Mouse (Mus musculus) liver, embryonic 15.5 days (tissue): ENCODE data around the gene Mxra8. TPM values are rescaled to one million over a fixed set of nuclear protein-coding genes. Genes with fewer than 3 reads are reported as not detected.
A peak's percentile ranks its signal among the peaks of the same experiment; 100 is the strongest.

ENCODE experiments used
- ATAC-seq: fragments of 200-750 bp; cut with Nextera tagmentation; 2 replicates; pipeline ENCODE4 v1.8.0; 2017; ENCODE audit warnings: moderate number of reproducible peaks, mild to moderate bottlenecking, moderate library complexity; ENCODE audit not compliant: insufficient read depth
- H3K27ac ChIP-seq: fragments of 300-500 bp; sonication (generic); replicated peaks from 2 replicates; pipeline ENCODE4 v1.5.1; 2015; ENCODE audit warnings: mild to moderate bottlenecking, inconsistent platforms
- H3K27me3 ChIP-seq: fragments of 300-500 bp; sonication (generic); 2 replicates; pipeline ENCODE4 v1.6.1; 2015; ENCODE audit warnings: mild to moderate bottlenecking, inconsistent platforms
- H3K36me3 ChIP-seq: fragments of 300-500 bp; sonication (generic); replicated peaks from 2 replicates; pipeline ENCODE4 v1.6.1; 2015; ENCODE audit warnings: moderate library complexity, mild to moderate bottlenecking, inconsistent platforms
- H3K4me1 ChIP-seq: fragments of 300-500 bp; sonication (generic); replicated peaks from 2 replicates; pipeline ENCODE4 v1.6.1; 2015; ENCODE audit warnings: inconsistent platforms
- H3K4me2 ChIP-seq: fragments of 300-500 bp; sonication (generic); 2 replicates; pipeline ENCODE4 v1.6.1; 2015; ENCODE audit warnings: moderate library complexity, mild to moderate bottlenecking, inconsistent platforms
- H3K4me3 ChIP-seq: fragments of 300-500 bp; sonication (generic); replicated peaks from 2 replicates; pipeline ENCODE4 v1.5.1; 2015; ENCODE audit warnings: mild to moderate bottlenecking, inconsistent platforms
- H3K9ac ChIP-seq: fragments of 300-500 bp; sonication (generic); 2 replicates; pipeline ENCODE4 v1.6.1; 2015; ENCODE audit warnings: moderate library complexity, mild to moderate bottlenecking, inconsistent platforms
- H3K9me3 ChIP-seq: fragments of 300-500 bp; sonication (generic); replicated peaks from 2 replicates; pipeline ENCODE4 v1.6.1; 2016; ENCODE audit warnings: inconsistent platforms
- WGBS: fragments of 180-500 bp; shearing (Covaris S2); methylation state at CpG from one replicate; pipeline ENCODE4 v1.1.7; 2015; ENCODE audit warnings: mixed read lengths; ENCODE audit not compliant: insufficient replicate concordance; 5-methylcytosine and 5-hydroxymethylcytosine counted together
- polyA plus RNA-seq: library from polyadenylated mRNA; unstranded; fragments of >200 nt; fragmentation: Nextera tagmentation; extraction: Ambion mirVana; gene quantifications from 2 replicates; pipeline ENCODE4 v1.2.1, GENCODE M21; 2015

Mxra8 gene
- polyA plus RNA-seq, 1 experiment from 2014 or later, result 7.7 TPM

DNA sequence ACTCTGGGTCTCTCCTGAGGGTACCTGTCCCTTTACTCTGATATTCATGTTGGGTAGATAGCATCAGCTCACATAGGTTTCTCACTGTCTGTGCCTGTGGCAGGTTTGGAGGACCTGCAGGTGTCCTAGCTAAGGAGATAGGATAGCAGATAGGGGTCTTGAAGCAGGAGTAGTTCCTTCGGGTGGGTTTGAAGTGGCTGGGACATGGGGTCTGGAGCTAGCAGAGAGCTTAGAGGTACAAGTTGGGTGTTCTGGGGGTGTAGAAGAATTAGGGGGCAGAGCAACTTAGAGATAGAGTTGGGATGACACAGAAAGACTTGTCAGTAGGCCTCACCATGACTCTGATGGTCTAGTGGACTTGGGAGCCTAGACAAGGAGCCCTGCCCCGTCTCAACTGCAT, 9.9 kb downstream of the Mxra8 start:
- 77% methylated on average over 2 of the region's 2 CpGs for WGBS
- peak overlapping the region; percentile 98 for H3K4me2 ChIP-seq
- H3K9me3 ChIP-seq, result no peaks in the 10 kb centered on the region
- peaks cover 13% of the 10 kb centered on the region for H3K36me3 ChIP-seq
- peaks cover 4% of the 10 kb centered on the region; the same call in 1 of the 2 replicates for H3K27me3 ChIP-seq
- no peak overlapping the region for H3K27ac ChIP-seq
- H3K4me3 ChIP-seq, result no peak overlapping the region
- peaks cover 50% of the 10 kb centered on the region for H3K4me1 ChIP-seq
- no peak for ATAC-seq
- no peak overlapping the region for H3K9ac ChIP-seq

DNA sequence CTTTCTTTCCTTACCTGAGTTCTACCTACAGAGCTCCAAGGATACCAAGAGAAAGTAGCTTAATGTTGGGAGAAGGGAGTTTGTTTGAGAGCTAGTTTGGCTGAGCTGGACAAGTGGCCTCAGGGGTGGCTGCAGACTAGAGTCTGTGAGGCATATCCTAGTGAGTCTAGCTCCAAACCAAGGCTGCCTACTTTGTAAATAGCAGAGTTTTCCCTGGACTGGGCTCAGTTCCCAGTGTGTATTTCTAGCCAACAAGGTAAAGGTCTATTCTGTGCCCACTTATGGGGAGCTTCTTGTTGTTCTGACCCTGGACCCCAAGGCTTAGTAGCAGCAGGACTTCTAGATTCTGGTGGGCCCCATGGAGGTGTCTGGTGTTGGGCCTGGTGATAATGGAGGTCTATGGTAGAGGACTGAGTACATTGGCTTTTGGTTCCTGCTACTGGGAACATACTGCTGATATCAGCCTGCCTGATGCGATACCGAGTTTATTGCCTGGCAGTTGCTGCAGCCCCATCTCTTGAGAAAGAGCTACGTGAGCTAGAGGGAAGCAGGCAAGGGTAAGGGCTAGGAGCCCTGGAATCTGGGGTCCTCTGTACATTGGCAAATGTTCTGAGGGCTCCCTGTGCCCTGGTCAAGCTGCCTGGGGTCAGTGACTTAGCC, 10.4 kb downstream of the Mxra8 start:
- Histone ChIP-seq H3K36me3 (peaks cover 19% of the 10 kb centered on the region), H3K4me2 (peak overlapping the region; percentile 98), H3K27me3 (peaks cover 4% of the 10 kb centered on the region; the same call in 1 of the 2 replicates), H3K27ac (peak overlapping the region; percentile 25; the same call in 1 of the 2 replicates), H3K9ac (no peak overlapping the region), H3K4me1 (peaks cover 50% of the 10 kb centered on the region), H3K9me3 (no peaks in the 10 kb centered on the region), H3K4me3 (no peak overlapping the region)
- WGBS, result 65% methylated on average over 3 of the region's 3 CpGs
- ATAC-seq, result no peak

GRCm38 (mm10) chr4:155851368-155851767, 11.9 kb downstream of the Mxra8 start:
- H3K27ac ChIP-seq, result no peak overlapping the region
- H3K4me1 ChIP-seq, result peaks cover 55% of the 10 kb centered on the region
- H3K4me3 ChIP-seq, result no peak overlapping the region
- H3K9me3 ChIP-seq, result no peaks in the 10 kb centered on the region
- 84% methylated on average over 3 of the region's 3 CpGs for WGBS
- no peak overlapping the region for H3K9ac ChIP-seq
- peaks cover 33% of the 10 kb centered on the region for H3K36me3 ChIP-seq
- H3K4me2 ChIP-seq, result no peak overlapping the region
- peaks cover 3% of the 10 kb centered on the region; the same call in 1 of the 2 replicates for H3K27me3 ChIP-seq
- no peak for ATAC-seq

DNA sequence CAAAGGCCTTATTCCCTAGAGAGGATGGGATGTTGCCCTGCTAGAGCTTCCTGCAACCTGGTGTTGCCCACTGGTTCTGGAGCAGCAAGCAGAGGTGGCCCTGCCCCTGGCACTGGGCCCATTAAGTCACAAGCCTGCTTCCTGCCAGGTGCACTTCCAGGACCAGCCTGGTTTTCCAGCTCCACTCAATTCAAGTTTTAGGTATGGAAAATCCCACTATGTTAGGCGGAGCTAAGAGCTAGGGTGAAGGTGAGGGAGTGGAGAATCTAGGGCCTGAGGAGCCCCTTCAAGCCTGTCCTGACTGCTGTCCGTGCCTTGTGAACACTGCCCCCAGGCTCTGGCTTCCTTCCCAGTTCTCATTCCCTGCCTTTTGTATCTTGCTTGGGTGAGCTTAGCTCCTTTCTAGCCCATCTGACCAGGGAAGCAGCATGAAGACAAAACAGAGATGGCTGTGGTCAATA, 12.5 kb downstream of the Mxra8 start:
- no peak overlapping the region for H3K4me2 ChIP-seq
- H3K36me3 ChIP-seq, result peaks cover 39% of the 10 kb centered on the region
- ATAC-seq, result no peak
- H3K4me3 ChIP-seq, result no peak overlapping the region
- H3K4me1 ChIP-seq, result peaks cover 55% of the 10 kb centered on the region
- WGBS, result 77% methylated on average over 2 of the region's 2 CpGs
- no peaks in the 10 kb centered on the region for H3K27me3 ChIP-seq
- H3K9me3 ChIP-seq, result no peaks in the 10 kb centered on the region
- H3K27ac ChIP-seq, result no peak overlapping the region
- no peak overlapping the region for H3K9ac ChIP-seq

GRCm38 (mm10) chr4:155853421-155853820, 13.9 kb downstream of the Mxra8 start:
- Histone ChIP-seq H3K27me3 (no peaks in the 10 kb centered on the region), H3K9ac (no peak overlapping the region), H3K36me3 (peaks cover 53% of the 10 kb centered on the region), H3K9me3 (no peaks in the 10 kb centered on the region), H3K4me2 (no peak overlapping the region), H3K27ac (no peak overlapping the region), H3K4me3 (no peak overlapping the region), H3K4me1 (peaks cover 46% of the 10 kb centered on the region)
- 86% methylated on average over 9 of the region's 9 CpGs for WGBS
- no peak for ATAC-seq

- ATAC-seq, result no peak
- H3K36me3 ChIP-seq, result peaks cover 68% of the 10 kb centered on the region
Measured at GRCm38 (mm10) chr4:155854991-155855390, 15.5 kb downstream of the Mxra8 start.

GRCm38 (mm10) chr4:155856071-155856470, 16.6 kb downstream of the Mxra8 start:
- Histone ChIP-seq H3K4me2 (no peak overlapping the region), H3K36me3 (peaks cover 71% of the 10 kb centered on the region), H3K4me3 (no peak overlapping the region), H3K9me3 (no peaks in the 10 kb centered on the region), H3K27me3 (no peaks in the 10 kb centered on the region), H3K27ac (no peak overlapping the region), H3K9ac (no peak overlapping the region), H3K4me1 (peaks cover 25% of the 10 kb centered on the region)
- 76% methylated on average over 12 of the region's 12 CpGs for WGBS
- ATAC-seq, result no peak

More at GRCm38 (mm10) chr4:155854991-155855390, 15.5 kb downstream of the Mxra8 start:
- H3K4me3 ChIP-seq, result no peak overlapping the region
- H3K27ac ChIP-seq, result no peak overlapping the region
- peaks cover 31% of the 10 kb centered on the region for H3K4me1 ChIP-seq
- no peaks in the 10 kb centered on the region for H3K27me3 ChIP-seq
- H3K4me2 ChIP-seq, result no peak overlapping the region
- WGBS, result 90% methylated on average over 12 of the region's 12 CpGs
- H3K9ac ChIP-seq, result no peak overlapping the region
- H3K9me3 ChIP-seq, result no peaks in the 10 kb centered on the region

GRCm38 (mm10) chr4:155856881-155857280, 17.4 kb downstream of the Mxra8 start:
- no peak overlapping the region for H3K9ac ChIP-seq
- H3K9me3 ChIP-seq, result no peaks in the 10 kb centered on the region
- peak overlapping the region; percentile 7; the same call in 1 of the 2 replicates for H3K4me2 ChIP-seq
- H3K27me3 ChIP-seq, result no peaks in the 10 kb centered on the region
- H3K36me3 ChIP-seq, result peaks cover 71% of the 10 kb centered on the region
- peak overlapping the region; percentile 29; the same call in 1 of the 2 replicates for H3K27ac ChIP-seq
- no peak overlapping the region for H3K4me3 ChIP-seq
- ATAC-seq, result peak; percentile 48
- peaks cover 20% of the 10 kb centered on the region for H3K4me1 ChIP-seq
- 36% methylated on average over 3 of the region's 3 CpGs for WGBS

DNA sequence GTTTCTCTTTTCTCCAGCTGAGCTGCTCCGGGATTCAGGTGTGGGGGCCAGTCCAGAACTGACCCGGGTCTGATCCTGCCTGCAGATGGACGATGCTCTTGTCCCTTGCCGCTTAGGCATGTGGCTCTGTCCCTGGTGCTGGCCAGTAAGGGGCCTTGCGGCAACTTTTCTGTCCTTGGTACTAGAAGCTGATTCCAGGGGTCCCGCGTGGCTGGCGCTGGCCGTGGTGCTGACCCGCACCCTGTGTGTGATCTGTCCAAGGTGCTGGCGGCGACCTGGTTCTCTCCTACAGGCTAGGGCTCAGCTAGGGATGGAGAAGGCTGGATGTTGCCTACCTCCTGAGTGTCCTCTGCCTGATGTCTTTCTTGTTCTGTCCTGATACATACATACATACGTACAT, 19.8 kb downstream of the Mxra8 start:
- H3K4me1 ChIP-seq, result peaks cover 15% of the 10 kb centered on the region
- no peaks in the 10 kb centered on the region for H3K27me3 ChIP-seq
- H3K9ac ChIP-seq, result no peak overlapping the region
- no peak overlapping the region for H3K27ac ChIP-seq
- no peak for ATAC-seq
- WGBS, result 34% methylated on average over 13 of the region's 13 CpGs
- peaks cover 58% of the 10 kb centered on the region for H3K36me3 ChIP-seq
- no peak overlapping the region for H3K4me3 ChIP-seq
- H3K9me3 ChIP-seq, result no peaks in the 10 kb centered on the region
- no peak overlapping the region for H3K4me2 ChIP-seq

GRCm38 (mm10) chr4:155861787-155862186, 22.3 kb downstream of the Mxra8 start:
- H3K4me3 ChIP-seq, result no peak overlapping the region
- H3K4me2 ChIP-seq, result no peak overlapping the region
- H3K9ac ChIP-seq, result no peak overlapping the region
- H3K27me3 ChIP-seq, result no peaks in the 10 kb centered on the region
- H3K36me3 ChIP-seq, result peaks cover 58% of the 10 kb centered on the region
- no peak overlapping the region for H3K27ac ChIP-seq
- no peak for ATAC-seq
- WGBS, result 70% methylated on average over 7 of the region's 7 CpGs
- H3K9me3 ChIP-seq, result no peaks in the 10 kb centered on the region
- H3K4me1 ChIP-seq, result peaks cover 2% of the 10 kb centered on the region

DNA sequence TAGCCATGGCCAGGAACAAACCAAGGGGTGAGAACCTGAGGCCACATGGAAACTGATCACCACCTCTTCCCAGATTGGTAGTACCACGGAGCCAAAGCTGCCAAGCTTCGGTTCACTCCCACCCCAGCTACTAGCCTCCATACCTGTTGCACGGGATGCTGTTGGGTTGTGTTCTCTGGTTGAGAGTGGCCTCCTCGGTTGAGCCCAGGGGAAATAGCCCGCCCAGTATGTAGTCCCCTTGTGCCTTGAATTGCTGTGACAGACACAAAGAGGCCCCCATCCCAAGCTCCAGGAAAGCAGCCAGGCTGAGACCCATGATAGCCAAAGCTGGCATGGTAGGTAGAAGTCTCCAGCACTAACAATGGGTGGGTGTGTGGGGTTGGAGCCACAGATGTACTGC, 23.5 kb downstream of the Mxra8 start, which contains the start of gene Tas1r3:
Gene Tas1r3, minus strand, starts transcription at position 362 of the 400 bp plus-strand sequence.
- H3K27ac ChIP-seq, result no peak within 1 kb of the TSS
- H3K36me3 ChIP-seq, result peaks cover 50% of the 10 kb centered on the region
- H3K9ac ChIP-seq, result no peak within 1 kb of the TSS
- H3K4me3 ChIP-seq, result no peak within 1 kb of the TSS
- no peak within 1 kb of the TSS for H3K4me2 ChIP-seq
- WGBS, result 62% methylated on average over 5 of the region's 5 CpGs
- no peaks in the 10 kb centered on the region for H3K27me3 ChIP-seq
- H3K4me1 ChIP-seq, result peaks cover 7% of the 10 kb centered on the region
- H3K9me3 ChIP-seq, result no peaks in the 10 kb centered on the region
- no peak for ATAC-seq
